Mouse (Mus musculus) ovary, postnatal 10 days (tissue): ENCODE data around the gene Prdm9.

Experiments
- DNase-seq: peaks from one replicate; pipeline ENCODE4 v3.0.0; 2022; ENCODE audit warnings: low spot score

The Prdm9 gene

GRCm38 (mm10) chr17:15526986-15527810 is 37.0 kb downstream of the Prdm9 start, which contains the start of gene Pdcd2:
Pdcd2 (minus strand) TSS chr17:15527301.
- peak; percentile 78 for DNase-seq

- no peak for DNase-seq
Measured at GRCm38 (mm10) chr17:15526304-15526703, 37.9 kb downstream of the Prdm9 start.

GRCm38 (mm10) chr17:15518766-15519165 is 45.4 kb downstream of the Prdm9 start:
- DNase-seq = no peak

GRCm38 (mm10) chr17:15518186-15518585 is 46.0 kb downstream of the Prdm9 start:
- DNase-seq = no peak

GRCm38 (mm10) chr17:15517776-15518175 is 46.4 kb downstream of the Prdm9 start:
- no peak for DNase-seq

- no peak for DNase-seq
Measured at GRCm38 (mm10) chr17:15510694-15511093, 53.5 kb downstream of the Prdm9 start.

GRCm38 (mm10) chr17:15499656-15500394 is 64.3 kb downstream of the Prdm9 start, which contains the start of the genes Psmb1 and Tbp:
Psmb1 (minus strand) TSS chr17:15499751.
Tbp (plus strand) TSS chr17:15499888.
- DNase-seq = peak; percentile 87

- DNase-seq = no peak
Measured at GRCm38 (mm10) chr17:15498753-15499113, 65.4 kb downstream of the Prdm9 start.

- DNase-seq = peak; percentile 86
Measured at GRCm38 (mm10) chr17:15497882-15498752, 66.0 kb downstream of the Prdm9 start.
